Mouse (Mus musculus): Measurements from ENCODE around the gene Rere. TPM values are rescaled to one million over a fixed set of nuclear protein-coding genes. Genes with fewer than 3 reads are reported as not detected.
"Not testable (repeated sequence)": the region's sequence is repeated elsewhere in the genome, so short reads cannot be mapped to it uniquely, and the experiment has no call there.

The Rere gene
- polyA plus RNA-seq, 1 experiment from 2014 or later: 23.1 TPM

GRCm38 (mm10) chr4:150476258-150476657 lies 194.8 kb downstream of the Rere start:
- no peak overlapping the region for H3K27ac ChIP-seq (ENCODE audit: low read length)
- ATAC-seq (ENCODE audit: insufficient read depth, low FRiP score): no peak
- no peaks in the 10 kb centered on the region; the same call in 1 of the 2 replicates for H3K4me1 ChIP-seq (ENCODE audit: control insufficient read depth, insufficient read depth, low read length)
- WGBS: 48% methylated on average over 5 of the region's 5 CpGs
- H3K4me3 ChIP-seq (replicated peaks; ENCODE audit: low read length): no peak overlapping the region
- H3K9me3 ChIP-seq (replicated peaks; ENCODE audit: control insufficient read depth, low read length): no peaks in the 10 kb centered on the region
- H3K4me2 ChIP-seq (ENCODE audit: low read depth, low read length): no peak overlapping the region
- no peak overlapping the region for H3K9ac ChIP-seq (ENCODE audit: low read length)
- H3K36me3 ChIP-seq (ENCODE audit: control insufficient read depth, insufficient read depth, low read length): no peaks in the 10 kb centered on the region
- H3K27me3 ChIP-seq (ENCODE audit: control insufficient read depth, insufficient read depth, low read length): no peaks in the 10 kb centered on the region

DNA sequence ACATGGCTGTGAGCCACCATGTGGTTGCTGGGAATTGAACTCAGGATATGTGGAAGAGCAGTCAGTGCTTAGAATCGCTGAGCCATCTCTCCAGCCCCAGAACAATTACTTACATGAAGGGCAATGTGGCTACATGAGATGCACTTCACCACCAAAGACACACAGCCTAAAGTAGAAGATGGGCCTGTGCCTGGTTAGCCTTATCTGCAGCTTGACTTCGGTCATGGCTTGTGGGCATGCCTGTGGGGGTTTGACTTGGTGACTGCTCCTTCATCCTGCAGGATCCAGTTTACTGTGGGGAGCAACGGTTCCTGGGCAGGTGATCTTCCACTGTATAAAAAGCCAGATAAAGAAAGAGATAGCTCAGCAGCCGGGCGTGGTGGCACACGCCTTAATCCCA lies 196.6 kb downstream of the Rere start:
- no peak overlapping the region for H3K9ac ChIP-seq (ENCODE audit: low read length)
- H3K4me1 ChIP-seq (ENCODE audit: control insufficient read depth, insufficient read depth, low read length): no peaks in the 10 kb centered on the region; the same call in 1 of the 2 replicates
- H3K9me3 ChIP-seq (replicated peaks; ENCODE audit: control insufficient read depth, low read length): no peaks in the 10 kb centered on the region
- 81% methylated on average over 6 of the region's 6 CpGs for WGBS
- H3K4me2 ChIP-seq (ENCODE audit: low read depth, low read length): no peak overlapping the region
- H3K27ac ChIP-seq (ENCODE audit: low read length): no peak overlapping the region
- H3K27me3 ChIP-seq (ENCODE audit: control insufficient read depth, insufficient read depth, low read length): no peaks in the 10 kb centered on the region
- no peaks in the 10 kb centered on the region for H3K36me3 ChIP-seq (ENCODE audit: control insufficient read depth, insufficient read depth, low read length)
- no peak overlapping the region for H3K4me3 ChIP-seq (replicated peaks; ENCODE audit: low read length)
- no peak for ATAC-seq (ENCODE audit: insufficient read depth, low FRiP score)

- H3K27me3 ChIP-seq (ENCODE audit: control insufficient read depth, insufficient read depth, low read length); ATAC-seq (ENCODE audit: insufficient read depth, low FRiP score); H3K4me2 ChIP-seq (ENCODE audit: low read depth, low read length); H3K9me3 ChIP-seq (replicated peaks; ENCODE audit: control insufficient read depth, low read length); H3K36me3 ChIP-seq (ENCODE audit: control insufficient read depth, insufficient read depth, low read length); H3K4me3 ChIP-seq (replicated peaks; ENCODE audit: low read length); H3K27ac ChIP-seq (ENCODE audit: low read length); H3K9ac ChIP-seq (ENCODE audit: low read length): not testable (repeated sequence)
- H3K4me1 ChIP-seq (ENCODE audit: control insufficient read depth, insufficient read depth, low read length): peaks cover 16% of the 10 kb centered on the region
- 89% methylated on average over 5 of the region's 5 CpGs for WGBS
Observed at GRCm38 (mm10) chr4:150483081-150483480, 201.6 kb downstream of the Rere start.

DNA sequence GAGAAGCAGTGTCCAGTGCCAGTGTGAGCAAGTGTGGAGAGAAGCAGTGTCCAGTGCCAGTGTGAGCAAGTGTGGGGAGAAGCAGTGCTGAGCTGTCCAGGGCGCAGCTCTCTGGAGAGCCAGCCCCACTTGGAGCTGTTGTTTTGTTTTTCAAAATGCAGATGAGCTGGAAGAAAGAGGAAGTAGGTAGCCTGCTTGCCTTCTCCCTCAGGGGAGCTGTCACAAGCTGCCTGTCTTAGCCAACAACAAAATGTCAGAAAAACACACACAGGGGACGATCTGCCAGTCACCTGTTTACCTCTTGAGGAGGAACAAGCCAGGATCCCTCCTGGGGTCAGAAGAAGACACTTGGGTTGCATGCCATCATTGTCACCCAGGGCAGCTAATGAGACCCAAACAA lies 204.7 kb downstream of the Rere start:
- H3K9ac ChIP-seq (ENCODE audit: low read length): 0 out of 2 replicates have a peak overlapping the region, but pooled peaks have one; percentile 23
- WGBS: 45% methylated on average over 2 of the region's 2 CpGs
- no peak overlapping the region for H3K4me2 ChIP-seq (ENCODE audit: low read depth, low read length)
- H3K9me3 ChIP-seq (replicated peaks; ENCODE audit: control insufficient read depth, low read length): no peaks in the 10 kb centered on the region
- no peak overlapping the region for H3K4me3 ChIP-seq (replicated peaks; ENCODE audit: low read length)
- H3K36me3 ChIP-seq (ENCODE audit: control insufficient read depth, insufficient read depth, low read length): no peaks in the 10 kb centered on the region
- H3K27ac ChIP-seq (ENCODE audit: low read length): peak overlapping the region; percentile 70; the same call in 1 of the 2 replicates
- H3K27me3 ChIP-seq (ENCODE audit: control insufficient read depth, insufficient read depth, low read length): no peaks in the 10 kb centered on the region
- peaks cover 38% of the 10 kb centered on the region for H3K4me1 ChIP-seq (ENCODE audit: control insufficient read depth, insufficient read depth, low read length)
- no peak for ATAC-seq (ENCODE audit: insufficient read depth, low FRiP score)

DNA sequence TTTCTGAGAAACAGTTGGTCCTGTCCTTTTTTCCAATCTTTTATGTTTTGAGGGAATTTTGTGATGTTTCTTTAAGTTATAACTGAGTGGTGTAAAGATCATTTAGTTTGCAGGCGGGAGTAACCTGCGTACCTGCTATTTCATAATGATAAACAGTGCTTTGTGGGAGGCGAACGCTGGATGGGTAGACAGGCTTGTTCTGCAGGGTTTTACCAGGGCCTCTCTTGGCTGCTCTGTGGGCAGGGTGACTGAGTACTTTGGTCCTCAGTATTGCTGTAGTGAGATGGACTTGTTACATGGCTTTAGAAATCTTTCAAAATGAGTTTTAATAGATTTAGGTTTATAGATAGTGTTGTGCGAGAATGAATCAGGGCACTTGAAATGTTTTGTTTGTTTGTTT lies 205.7 kb downstream of the Rere start:
- H3K4me1 ChIP-seq (ENCODE audit: control insufficient read depth, insufficient read depth, low read length): peaks cover 38% of the 10 kb centered on the region
- ATAC-seq (ENCODE audit: insufficient read depth, low FRiP score): no peak
- no peaks in the 10 kb centered on the region for H3K9me3 ChIP-seq (replicated peaks; ENCODE audit: control insufficient read depth, low read length)
- H3K27ac ChIP-seq (ENCODE audit: low read length): peak overlapping the region; percentile 70; the same call in 1 of the 2 replicates
- no peaks in the 10 kb centered on the region for H3K27me3 ChIP-seq (ENCODE audit: control insufficient read depth, insufficient read depth, low read length)
- 37% methylated on average over 5 of the region's 5 CpGs for WGBS
- H3K4me3 ChIP-seq (replicated peaks; ENCODE audit: low read length): no peak overlapping the region
- H3K4me2 ChIP-seq (ENCODE audit: low read depth, low read length): no peak overlapping the region
- H3K9ac ChIP-seq (ENCODE audit: low read length): no peak overlapping the region
- H3K36me3 ChIP-seq (ENCODE audit: control insufficient read depth, insufficient read depth, low read length): no peaks in the 10 kb centered on the region

GRCm38 (mm10) chr4:150488096-150488748 lies 206.8 kb downstream of the Rere start:
- 11% methylated on average over 12 of the region's 12 CpGs for WGBS
- ATAC-seq (ENCODE audit: insufficient read depth, low FRiP score): peak; percentile 97
- H3K9ac ChIP-seq (ENCODE audit: low read length): peak overlapping the region; percentile 74
- H3K4me2 ChIP-seq (ENCODE audit: low read depth, low read length): peak overlapping the region; percentile 66
- H3K27ac ChIP-seq (ENCODE audit: low read length): peak overlapping the region; percentile 88
- no peaks in the 10 kb centered on the region for H3K36me3 ChIP-seq (ENCODE audit: control insufficient read depth, insufficient read depth, low read length)
- peak overlapping the region; percentile 47 for H3K4me3 ChIP-seq (replicated peaks; ENCODE audit: low read length)
- H3K4me1 ChIP-seq (ENCODE audit: control insufficient read depth, insufficient read depth, low read length): peaks cover 38% of the 10 kb centered on the region
- no peaks in the 10 kb centered on the region for H3K9me3 ChIP-seq (replicated peaks; ENCODE audit: control insufficient read depth, low read length)
- no peaks in the 10 kb centered on the region for H3K27me3 ChIP-seq (ENCODE audit: control insufficient read depth, insufficient read depth, low read length)

GRCm38 (mm10) chr4:150488767-150489166 lies 207.3 kb downstream of the Rere start:
- Histone ChIP-seq H3K4me3 (replicated peaks; ENCODE audit: low read length) (peak overlapping the region; percentile 47), H3K9ac (ENCODE audit: low read length) (peak overlapping the region; percentile 74), H3K4me1 (ENCODE audit: control insufficient read depth, insufficient read depth, low read length) (peaks cover 38% of the 10 kb centered on the region), H3K9me3 (replicated peaks; ENCODE audit: control insufficient read depth, low read length) (no peaks in the 10 kb centered on the region), H3K27me3 (ENCODE audit: control insufficient read depth, insufficient read depth, low read length) (no peaks in the 10 kb centered on the region), H3K27ac (ENCODE audit: low read length) (peak overlapping the region; percentile 88), H3K36me3 (ENCODE audit: control insufficient read depth, insufficient read depth, low read length) (no peaks in the 10 kb centered on the region), H3K4me2 (ENCODE audit: low read depth, low read length) (peak overlapping the region; percentile 66)
- WGBS: 32% methylated on average over 4 of the region's 4 CpGs
- ATAC-seq (ENCODE audit: insufficient read depth, low FRiP score): no peak

GRCm38 (mm10) chr4:150490050-150490449 lies 208.6 kb downstream of the Rere start:
- 61% methylated on average over 6 of the region's 6 CpGs for WGBS
- no peak overlapping the region for H3K9ac ChIP-seq (ENCODE audit: low read length)
- ATAC-seq (ENCODE audit: insufficient read depth, low FRiP score): no peak

GRCm38 (mm10) chr4:150491710-150492109 lies 210.3 kb downstream of the Rere start:
- WGBS: 80% methylated on average over 4 of the region's 4 CpGs
- no peak for ATAC-seq (ENCODE audit: insufficient read depth, low FRiP score)
- H3K9me3 ChIP-seq (replicated peaks; ENCODE audit: control insufficient read depth, low read length): no peaks in the 10 kb centered on the region

More at GRCm38 (mm10) chr4:150490050-150490449, 208.6 kb downstream of the Rere start:
- Histone ChIP-seq H3K36me3 (ENCODE audit: control insufficient read depth, insufficient read depth, low read length) (no peaks in the 10 kb centered on the region), H3K4me2 (ENCODE audit: low read depth, low read length) (no peak overlapping the region), H3K27ac (ENCODE audit: low read length) (no peak overlapping the region), H3K27me3 (ENCODE audit: control insufficient read depth, insufficient read depth, low read length) (no peaks in the 10 kb centered on the region), H3K4me1 (ENCODE audit: control insufficient read depth, insufficient read depth, low read length) (peaks cover 41% of the 10 kb centered on the region), H3K4me3 (replicated peaks; ENCODE audit: low read length) (no peak overlapping the region), H3K9me3 (replicated peaks; ENCODE audit: control insufficient read depth, low read length) (no peaks in the 10 kb centered on the region)

More at GRCm38 (mm10) chr4:150491710-150492109, 210.3 kb downstream of the Rere start:
- no peaks in the 10 kb centered on the region for H3K36me3 ChIP-seq (ENCODE audit: control insufficient read depth, insufficient read depth, low read length)
- peaks cover 45% of the 10 kb centered on the region for H3K4me1 ChIP-seq (ENCODE audit: control insufficient read depth, insufficient read depth, low read length)
- no peaks in the 10 kb centered on the region for H3K27me3 ChIP-seq (ENCODE audit: control insufficient read depth, insufficient read depth, low read length)
- H3K27ac ChIP-seq (ENCODE audit: low read length): no peak overlapping the region
- no peak overlapping the region for H3K4me3 ChIP-seq (replicated peaks; ENCODE audit: low read length)
- H3K9ac ChIP-seq (ENCODE audit: low read length): no peak overlapping the region
- no peak overlapping the region for H3K4me2 ChIP-seq (ENCODE audit: low read depth, low read length)

Data from stomach, embryonic 16.5 days (tissue).